Mouse (Mus musculus): ENCODE measurements around the gene Akap13.

GRCm38 (mm10) chr7:75744978-75745638 is 289.8 kb downstream of the Akap13 start:
- no peak for TF ChIP-seq CTCF (IDR thresholded peaks at IDR 0.05; ENCODE audit: low read depth, low read length)
- TF ChIP-seq POLR2A (IDR thresholded peaks at IDR 0.05; ENCODE audit: extremely low read depth, insufficient read depth, low read length): no peak
